Mouse (Mus musculus): ENCODE results near the gene Bst1. TPM values are rescaled to one million over a fixed set of nuclear protein-coding genes. Genes with fewer than 3 reads are reported as not detected.

The Bst1 gene
- polyA plus RNA-seq, 2 experiments = 0.19 to 0.69 TPM

DNA sequence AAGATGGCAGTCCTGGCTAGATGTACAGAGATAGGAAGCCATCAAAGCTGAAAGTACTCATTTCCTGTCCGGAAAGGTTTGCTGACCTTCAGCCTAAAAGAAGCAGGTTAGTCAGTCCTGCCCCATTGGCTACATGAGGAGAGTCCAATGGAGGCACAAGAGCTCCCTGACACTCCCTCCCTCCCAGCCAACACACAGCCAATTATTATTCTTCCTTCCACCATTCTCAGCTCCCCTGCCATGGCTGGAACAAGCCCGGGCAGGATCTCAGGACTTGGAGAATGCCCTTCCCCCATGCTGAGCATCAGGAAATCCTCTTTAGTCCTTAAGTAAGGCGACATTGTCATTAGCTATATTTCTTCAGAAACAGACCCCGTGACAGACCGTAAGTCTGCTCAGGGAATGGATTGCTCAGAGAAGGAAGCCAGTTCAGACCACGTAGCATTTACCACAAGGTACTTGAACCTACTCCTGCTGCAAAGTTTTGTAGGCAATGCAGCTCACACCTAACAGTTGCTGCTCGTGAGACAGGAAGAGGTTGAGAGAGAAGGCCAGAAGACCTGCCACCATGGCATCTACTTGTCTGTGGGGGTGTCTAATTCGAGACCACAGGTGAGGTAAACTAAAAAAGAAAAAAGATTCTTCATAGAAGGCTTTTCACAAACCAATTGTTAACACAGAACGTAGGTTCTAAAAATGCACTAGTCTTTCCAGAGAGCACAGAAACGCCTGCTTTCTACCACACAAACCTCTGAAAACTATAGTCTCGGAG lies 34.6 kb downstream of the Bst1 start:
- 42% methylated on average over 11 of the region's 11 CpGs for WGBS (ENCODE audit: insufficient replicate concordance)
- ATAC-seq (ENCODE audit: insufficient read depth) = no peak
- TF ChIP-seq CTCF (IDR thresholded peaks at IDR 0.05; ENCODE audit: low read depth) = no peak
- no peak for TF ChIP-seq EP300 (IDR thresholded peaks at IDR 0.05; ENCODE audit: low read depth)
- peaks cover 0 to 4% of the 10 kb centered on the region in 2 experiments; a peak in 2 of 4 replicates for H3K4me1 ChIP-seq (replicated peaks; ENCODE audit: control insufficient read depth in 2 of 2, insufficient read depth in 2 of 2, low read length in 1 of 2)
- no peak overlapping the region for H3K9ac ChIP-seq (replicated peaks)
- H3K4me3 ChIP-seq (ENCODE audit: insufficient read depth in 1 of 2, low read depth in 2 of 2, low read length in 2 of 2) = no peak overlapping the region
- no peak overlapping the region for H3K4me2 ChIP-seq (ENCODE audit: low read depth)
- H3K27me3 ChIP-seq (ENCODE audit: control insufficient read depth, insufficient read depth, low read length) = no peaks in the 10 kb centered on the region
- H3K27ac ChIP-seq = no peak overlapping the region
- DNase-seq (ENCODE audit: low read depth in 3 of 3, low spot score in 3 of 3) = no peak
- no peaks in the 10 kb centered on the region for H3K36me3 ChIP-seq (replicated peaks; ENCODE audit: control insufficient read depth, insufficient read depth, low read depth)
- no peaks in the 10 kb centered on the region; the same call in 1 of the 2 replicates for H3K9me3 ChIP-seq (ENCODE audit: control insufficient read depth, low read length)

DNA sequence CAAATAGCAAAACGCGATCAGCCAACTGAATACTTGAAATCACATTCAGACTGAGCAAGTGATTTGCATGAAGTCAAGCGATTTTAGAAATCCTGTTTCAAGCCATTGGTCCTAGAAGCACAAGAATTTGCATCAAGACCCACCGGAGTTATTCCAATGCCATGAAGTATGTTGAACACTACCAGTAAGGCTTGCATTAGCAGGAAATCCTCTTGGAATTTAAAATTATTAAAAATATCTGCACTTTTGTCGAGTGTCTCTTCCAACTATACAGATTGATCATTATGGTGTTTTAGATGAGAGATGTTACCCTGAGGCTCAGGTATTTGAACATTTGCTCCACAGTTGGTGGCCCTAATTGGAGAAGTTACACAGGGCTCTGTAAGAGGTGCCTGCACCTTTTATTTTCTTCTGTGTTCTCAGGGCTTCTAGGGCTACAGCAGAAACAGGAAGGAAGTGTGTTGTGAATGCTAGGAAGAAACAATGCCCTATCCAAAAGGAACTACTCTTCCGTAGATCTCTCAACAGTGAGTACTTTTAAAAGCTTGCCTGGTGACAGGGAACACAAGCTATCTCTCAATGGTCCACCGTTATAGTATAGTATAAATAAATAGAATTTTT lies 35.3 kb downstream of the Bst1 start:
- Histone ChIP-seq H3K4me3 (ENCODE audit: insufficient read depth in 1 of 2, low read depth in 2 of 2, low read length in 2 of 2) (no peak overlapping the region), H3K9ac (replicated peaks) (no peak overlapping the region), H3K27ac (no peak overlapping the region), H3K4me2 (ENCODE audit: low read depth) (no peak overlapping the region), H3K4me1 (replicated peaks; ENCODE audit: control insufficient read depth in 2 of 2, insufficient read depth in 2 of 2, low read length in 1 of 2) (peaks cover 0 to 4% of the 10 kb centered on the region in 2 experiments; a peak in 2 of 4 replicates), H3K27me3 (ENCODE audit: control insufficient read depth, insufficient read depth, low read length) (no peaks in the 10 kb centered on the region), H3K9me3 (ENCODE audit: control insufficient read depth, low read length) (no peaks in the 10 kb centered on the region; the same call in 1 of the 2 replicates), H3K36me3 (replicated peaks; ENCODE audit: control insufficient read depth, insufficient read depth, low read depth) (no peaks in the 10 kb centered on the region)
- 44% methylated on average over 7 of the region's 7 CpGs for WGBS (ENCODE audit: insufficient replicate concordance)
- DNase-seq (ENCODE audit: low read depth in 3 of 3, low spot score in 3 of 3) (no peak), ATAC-seq (ENCODE audit: insufficient read depth) (no peak)
- TF ChIP-seq EP300 (IDR thresholded peaks at IDR 0.05; ENCODE audit: low read depth) (no peak), CTCF (IDR thresholded peaks at IDR 0.05; ENCODE audit: low read depth) (no peak)

DNA sequence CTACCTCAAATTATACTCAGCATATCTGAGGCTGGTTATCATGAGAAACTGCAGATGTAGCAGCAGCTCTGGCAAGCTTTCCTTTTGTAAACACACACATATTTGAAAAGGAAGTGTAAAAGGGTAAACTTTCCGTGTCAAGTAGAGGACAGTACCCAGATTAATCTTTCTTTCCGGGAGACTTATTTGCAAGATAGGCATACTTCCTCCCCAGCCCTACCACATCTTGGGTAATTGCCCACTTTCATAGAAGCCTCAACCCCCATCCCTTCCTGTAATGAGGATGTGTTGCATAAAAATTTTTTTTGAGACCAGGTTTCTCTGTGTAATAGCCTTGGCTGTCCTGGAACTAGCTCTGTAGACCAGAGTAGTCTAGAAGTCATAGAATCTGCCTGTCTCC lies 37.1 kb downstream of the Bst1 start:
- Histone ChIP-seq H3K4me1 (replicated peaks; ENCODE audit: control insufficient read depth in 2 of 2, insufficient read depth in 2 of 2, low read length in 1 of 2) (peaks cover 0 to 4% of the 10 kb centered on the region in 2 experiments; a peak in 2 of 4 replicates), H3K27me3 (ENCODE audit: control insufficient read depth, insufficient read depth, low read length) (no peaks in the 10 kb centered on the region), H3K4me3 (ENCODE audit: insufficient read depth in 1 of 2, low read depth in 2 of 2, low read length in 2 of 2) (no peak overlapping the region), H3K27ac (no peak overlapping the region), H3K4me2 (ENCODE audit: low read depth) (no peak overlapping the region), H3K36me3 (replicated peaks; ENCODE audit: control insufficient read depth, insufficient read depth, low read depth) (no peaks in the 10 kb centered on the region), H3K9me3 (ENCODE audit: control insufficient read depth, low read length) (no peaks in the 10 kb centered on the region; the same call in 1 of the 2 replicates), H3K9ac (replicated peaks) (no peak overlapping the region)
- ATAC-seq (ENCODE audit: insufficient read depth) (peak; percentile 23; the same call in 1 of the 2 replicates), DNase-seq (ENCODE audit: low read depth in 3 of 3, low spot score in 3 of 3) (no peak)
- no peak for TF ChIP-seq CTCF (IDR thresholded peaks at IDR 0.05; ENCODE audit: low read depth)
- TF ChIP-seq EP300 (IDR thresholded peaks at IDR 0.05; ENCODE audit: low read depth) = no peak
- WGBS (ENCODE audit: insufficient replicate concordance) = 15% methylated on average over 2 of the region's 2 CpGs

GRCm38 (mm10) chr5:43859663-43860062 lies 41.0 kb downstream of the Bst1 start:
- Histone ChIP-seq H3K9me3 (ENCODE audit: control insufficient read depth, low read length) (no peaks in the 10 kb centered on the region; the same call in 1 of the 2 replicates), H3K27me3 (ENCODE audit: control insufficient read depth, insufficient read depth, low read length) (no peaks in the 10 kb centered on the region), H3K36me3 (replicated peaks; ENCODE audit: control insufficient read depth, insufficient read depth, low read depth) (no peaks in the 10 kb centered on the region), H3K4me1 (replicated peaks; ENCODE audit: control insufficient read depth in 2 of 2, insufficient read depth in 2 of 2, low read length in 1 of 2) (peaks cover 0 to 6% of the 10 kb centered on the region in 2 experiments; a peak in 1 of 4 replicates), H3K27ac (no peak overlapping the region), H3K4me3 (ENCODE audit: insufficient read depth in 1 of 2, low read depth in 2 of 2, low read length in 2 of 2) (no peak overlapping the region), H3K4me2 (ENCODE audit: low read depth) (no peak overlapping the region), H3K9ac (replicated peaks) (no peak overlapping the region)
- ATAC-seq (ENCODE audit: insufficient read depth) = no peak
- WGBS (ENCODE audit: insufficient replicate concordance) = 62% methylated on average over 8 of the region's 8 CpGs
- no peak for DNase-seq (ENCODE audit: low read depth in 3 of 3, low spot score in 3 of 3)
- no peak for TF ChIP-seq EP300 (IDR thresholded peaks at IDR 0.05; ENCODE audit: low read depth)
- no peak for TF ChIP-seq CTCF (IDR thresholded peaks at IDR 0.05; ENCODE audit: low read depth)

GRCm38 (mm10) chr5:43860096-43860495 lies 41.4 kb downstream of the Bst1 start:
- Histone ChIP-seq H3K36me3 (replicated peaks; ENCODE audit: control insufficient read depth, insufficient read depth, low read depth) (no peaks in the 10 kb centered on the region), H3K4me1 (replicated peaks; ENCODE audit: control insufficient read depth in 2 of 2, insufficient read depth in 2 of 2, low read length in 1 of 2) (peaks cover 0 to 4% of the 10 kb centered on the region in 2 experiments; a peak in 1 of 4 replicates), H3K4me3 (ENCODE audit: insufficient read depth in 1 of 2, low read depth in 2 of 2, low read length in 2 of 2) (no peak overlapping the region), H3K9ac (replicated peaks) (no peak overlapping the region), H3K9me3 (ENCODE audit: control insufficient read depth, low read length) (no peaks in the 10 kb centered on the region; the same call in 1 of the 2 replicates), H3K4me2 (ENCODE audit: low read depth) (no peak overlapping the region), H3K27me3 (ENCODE audit: control insufficient read depth, insufficient read depth, low read length) (no peaks in the 10 kb centered on the region), H3K27ac (no peak overlapping the region)
- ATAC-seq (ENCODE audit: insufficient read depth) (no peak), DNase-seq (ENCODE audit: low read depth in 3 of 3, low spot score in 3 of 3) (no peak)
- TF ChIP-seq EP300 (IDR thresholded peaks at IDR 0.05; ENCODE audit: low read depth) = no peak
- no peak for TF ChIP-seq CTCF (IDR thresholded peaks at IDR 0.05; ENCODE audit: low read depth)
- 76% methylated on average over 5 of the region's 5 CpGs for WGBS (ENCODE audit: insufficient replicate concordance)
